Mouse (Mus musculus): Measurements from ENCODE around the gene Bnc2.

Bnc2 gene

GRCm38 (mm10) chr4:84632832-84633789, 42.0 kb downstream of the Bnc2 start:
- DNase-seq (ENCODE audit: low read depth, low spot score): no peak

- no peak for DNase-seq (ENCODE audit: low read depth, low spot score)
These were observed 47.5 kb downstream of the Bnc2 start for GRCm38 (mm10) chr4:84627616-84628015.

DNA sequence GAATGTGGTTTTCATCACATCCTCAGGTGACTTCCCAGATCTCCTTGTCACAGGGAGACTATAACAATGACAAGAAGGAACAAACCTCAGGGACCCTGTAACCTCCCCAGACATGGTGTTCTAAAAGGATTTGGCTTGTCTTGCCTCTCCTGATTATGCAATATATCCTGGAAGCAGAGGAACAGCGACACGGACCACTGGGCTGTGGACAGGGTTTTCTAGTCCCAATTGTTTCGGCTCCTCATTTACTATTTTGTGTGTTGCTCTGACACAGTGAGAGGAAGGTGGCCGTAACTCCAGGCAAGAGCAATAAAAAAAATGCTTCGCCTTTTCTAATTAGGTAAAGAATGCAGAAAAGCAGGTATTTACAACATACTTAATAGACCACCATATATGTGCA, 51.8 kb downstream of the Bnc2 start:
- no peak for DNase-seq (ENCODE audit: low read depth, low spot score)

DNA sequence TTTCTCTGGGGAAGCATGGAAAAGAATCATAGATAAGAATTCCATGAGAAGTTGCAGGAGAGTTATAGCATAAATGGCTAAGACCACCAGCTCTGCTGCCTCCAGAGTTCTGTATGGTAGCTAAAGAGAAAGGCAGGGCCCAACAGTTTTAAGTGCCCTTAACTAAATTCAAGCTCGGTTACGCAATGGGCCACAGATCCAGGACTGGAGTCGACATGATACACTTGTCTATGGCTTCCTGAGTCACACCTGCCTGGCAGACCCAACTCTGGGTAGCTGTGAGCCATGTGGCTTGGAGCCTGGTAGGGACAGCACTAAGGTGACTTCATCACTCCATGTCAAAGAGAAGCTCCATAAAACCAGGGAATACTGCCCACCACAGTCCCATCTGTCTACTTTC, 53.3 kb downstream of the Bnc2 start:
- no peak for DNase-seq (ENCODE audit: low read depth, low spot score)

DNA sequence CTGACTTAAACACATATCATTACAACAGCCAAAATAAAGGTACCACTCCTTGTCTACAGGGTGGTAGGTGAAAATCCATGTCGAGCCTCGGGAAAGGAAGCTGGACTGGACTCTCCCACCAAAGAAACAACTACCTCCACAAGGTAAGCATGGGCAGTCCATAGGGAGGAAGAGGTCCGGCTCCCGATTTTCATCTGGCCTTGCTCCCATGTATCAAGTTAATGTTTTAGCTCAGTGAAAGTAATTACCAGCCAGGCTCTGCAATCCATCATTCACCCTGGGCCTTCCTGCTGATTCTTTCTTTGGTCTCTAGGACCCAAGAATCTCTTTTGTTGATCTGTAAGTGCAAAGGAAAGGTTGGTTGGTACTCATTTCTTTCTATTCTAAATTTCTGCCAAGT, 65.2 kb downstream of the Bnc2 start:
- no peak for DNase-seq (ENCODE audit: low read depth, low spot score)

GRCm38 (mm10) chr4:84604461-84604860, 70.6 kb downstream of the Bnc2 start:
- no peak for DNase-seq (ENCODE audit: low read depth, low spot score)

DNA sequence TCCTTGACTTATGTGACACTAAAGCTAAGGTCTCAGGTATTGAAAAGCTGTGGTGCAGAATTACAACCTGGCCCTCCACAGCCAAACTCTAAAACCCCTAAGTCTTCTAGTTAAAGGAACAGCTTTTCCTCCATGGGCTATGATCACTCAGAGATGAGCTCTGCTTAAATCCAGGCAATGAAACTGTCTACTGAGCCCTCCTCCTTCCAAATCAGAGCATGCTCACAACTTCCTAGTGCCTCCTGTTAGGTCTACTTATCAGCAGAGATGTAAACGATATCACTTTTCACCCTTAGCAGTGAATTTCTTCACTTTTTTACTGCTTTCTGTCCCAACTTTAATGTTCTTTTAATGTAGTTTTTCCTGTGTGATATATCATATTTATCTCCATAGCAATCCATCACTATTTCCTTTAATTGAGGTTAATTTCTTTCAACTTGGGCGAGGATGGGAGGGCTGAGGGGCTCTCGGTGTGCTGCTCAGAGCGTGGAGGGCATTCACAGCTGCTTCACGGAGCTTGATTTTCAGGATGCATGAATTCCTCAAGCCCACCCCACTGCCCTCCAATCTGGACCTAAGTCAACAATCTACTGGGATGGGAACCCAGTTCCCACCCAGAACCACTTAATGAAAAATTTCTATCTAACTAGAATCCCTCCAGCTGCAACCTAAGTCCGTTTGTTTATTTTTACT, 94.7 kb downstream of the Bnc2 start:
- DNase-seq (ENCODE audit: low read depth, low spot score): no peak

DNA sequence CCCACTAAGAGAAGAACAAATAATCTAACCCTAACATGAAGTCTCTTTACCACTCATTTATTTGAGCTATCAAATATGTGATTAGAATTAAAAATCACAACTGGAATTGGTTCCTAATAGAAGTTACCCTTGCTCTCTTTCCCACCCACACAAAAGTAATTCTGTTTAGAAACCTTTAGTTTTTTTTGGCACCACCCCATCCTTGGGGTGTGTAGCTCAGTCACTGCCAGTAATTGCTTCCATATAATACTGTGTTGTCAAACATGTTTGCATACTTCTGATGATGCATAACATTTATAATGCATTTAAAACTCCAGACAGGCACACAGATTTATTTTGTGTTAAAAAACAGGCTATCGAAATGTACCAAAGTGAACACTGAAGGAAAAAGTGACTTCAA, 96.8 kb downstream of the Bnc2 start:
- no peak for DNase-seq (ENCODE audit: low read depth, low spot score)

GRCm38 (mm10) chr4:84566123-84566522, 109.0 kb downstream of the Bnc2 start:
- no peak for DNase-seq (ENCODE audit: low read depth, low spot score)

DNA sequence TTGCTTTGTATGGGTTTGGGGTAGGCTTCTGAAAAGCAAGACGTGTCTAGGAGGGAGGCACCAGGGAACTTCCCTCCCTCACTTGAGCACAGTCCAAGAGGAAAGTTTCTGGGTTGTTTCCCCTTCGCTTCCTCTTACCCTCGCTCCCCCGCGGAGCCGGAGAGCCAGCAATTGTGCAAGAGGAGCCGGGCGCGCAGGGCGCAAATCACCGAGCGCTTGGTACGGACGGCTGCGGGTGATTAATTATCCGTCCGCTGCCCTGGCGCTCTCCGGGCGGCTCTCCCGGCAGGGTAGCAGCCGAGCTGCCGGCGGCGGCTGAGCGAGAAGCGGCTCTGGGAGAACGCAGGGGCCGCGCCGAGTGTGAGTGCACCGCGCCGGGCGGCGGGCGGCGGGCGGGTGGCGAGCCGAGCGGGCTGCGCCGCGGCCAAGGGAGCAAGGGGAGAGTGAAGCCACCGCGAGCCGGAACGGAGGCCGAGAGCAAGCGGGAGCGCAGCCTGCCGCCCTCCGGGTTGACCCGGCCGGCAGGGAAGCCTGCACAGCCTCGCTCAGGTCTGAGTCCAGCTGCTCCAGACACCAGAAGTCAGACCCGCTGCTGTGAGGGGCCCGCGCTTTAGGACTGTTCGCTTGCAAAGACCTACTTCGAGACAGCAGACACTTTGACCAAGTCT, 129.7 kb downstream of the Bnc2 start:
- peak; percentile 86 for DNase-seq (ENCODE audit: low read depth, low spot score)

GRCm38 (mm10) chr4:84544646-84545045, 130.4 kb downstream of the Bnc2 start:
- DNase-seq (ENCODE audit: low read depth, low spot score): no peak

DNA sequence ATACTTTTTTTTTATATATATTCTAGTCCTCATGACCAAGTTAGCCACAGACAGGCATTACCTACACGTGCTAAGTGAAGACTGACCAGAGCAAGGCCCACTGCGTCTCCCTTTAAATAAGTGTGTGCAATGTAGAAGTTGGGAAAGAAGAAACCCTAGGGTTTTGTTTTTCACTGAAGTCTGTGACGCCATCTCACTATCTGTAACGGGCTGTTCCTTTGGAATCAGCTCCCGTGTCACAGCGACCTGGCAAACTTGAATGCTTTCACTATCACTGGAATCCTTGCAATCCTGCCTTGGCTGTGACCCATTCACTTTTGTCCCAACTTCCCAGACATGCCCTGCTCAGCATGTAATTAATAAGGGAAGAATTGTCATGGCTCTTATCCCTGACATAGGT, 134.5 kb downstream of the Bnc2 start:
- no peak for DNase-seq (ENCODE audit: low read depth, low spot score)

DNA sequence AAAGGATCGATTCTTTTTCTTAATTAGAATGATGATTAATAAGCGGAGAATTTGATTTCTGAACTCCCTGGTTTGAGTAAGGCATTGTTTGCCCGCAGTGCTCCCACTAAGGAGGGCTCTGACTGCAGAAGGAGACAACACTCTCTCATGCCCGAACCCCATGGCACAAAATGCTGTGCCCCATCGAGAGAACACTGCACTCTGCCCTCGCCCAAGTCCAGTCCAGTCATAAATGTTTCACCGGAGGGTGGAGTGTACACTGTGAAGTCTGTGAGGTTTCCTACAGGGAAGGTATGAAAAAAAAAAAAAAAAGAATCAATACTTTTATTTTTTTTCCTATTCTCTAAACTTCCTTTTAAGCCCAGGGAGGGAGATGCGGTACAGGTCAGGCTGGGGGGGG, 135.7 kb downstream of the Bnc2 start:
- no peak for DNase-seq (ENCODE audit: low read depth, low spot score)

- no peak for DNase-seq (ENCODE audit: low read depth, low spot score)
These were observed 145.9 kb downstream of the Bnc2 start for GRCm38 (mm10) chr4:84528886-84529789.

- peak; percentile 89 for DNase-seq (ENCODE audit: low read depth, low spot score)
These were observed 146.7 kb downstream of the Bnc2 start for GRCm38 (mm10) chr4:84528358-84528757.

DNA sequence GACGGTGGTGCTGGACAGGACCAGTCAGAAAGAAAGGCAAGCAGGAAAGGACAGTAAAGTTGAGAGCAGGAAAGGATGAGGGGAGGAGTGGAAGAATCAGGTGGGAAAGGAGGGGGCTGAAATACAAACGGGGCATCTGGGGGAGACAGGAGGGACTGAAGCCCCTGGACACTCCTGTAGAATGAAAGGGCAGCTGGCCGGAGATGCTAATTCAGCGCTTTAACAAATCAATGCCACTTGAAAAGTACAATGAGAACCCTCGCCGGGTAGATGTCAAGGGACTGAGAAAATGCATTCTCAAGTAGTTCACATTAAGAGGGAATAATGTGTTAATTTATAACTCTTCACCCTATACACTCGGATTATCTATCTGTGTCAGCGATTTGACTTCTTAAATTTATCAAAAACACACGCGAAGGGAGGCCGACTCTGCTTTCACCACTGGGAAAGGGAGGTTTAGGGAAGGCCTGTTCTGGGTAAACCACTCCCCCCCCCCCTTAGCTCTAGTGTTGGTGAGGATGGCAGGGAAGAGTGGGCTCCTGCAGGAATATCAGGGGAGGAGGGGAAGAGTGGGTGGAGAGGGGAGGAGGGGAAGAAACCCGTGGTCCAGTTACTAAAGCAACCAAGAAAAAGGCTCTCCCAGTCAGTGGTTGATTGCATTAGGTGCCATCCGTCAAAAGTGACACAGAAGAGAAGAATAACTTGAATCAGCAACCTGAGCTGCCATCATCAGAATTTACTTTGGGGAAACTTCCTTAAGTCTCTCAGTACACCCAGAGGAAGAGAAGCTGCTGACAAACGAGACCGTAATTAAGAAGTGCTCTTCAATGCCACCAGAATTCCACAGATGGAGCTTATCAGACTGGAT, 147.8 kb downstream of the Bnc2 start:
- DNase-seq (ENCODE audit: low read depth, low spot score): peak; percentile 19

DNA sequence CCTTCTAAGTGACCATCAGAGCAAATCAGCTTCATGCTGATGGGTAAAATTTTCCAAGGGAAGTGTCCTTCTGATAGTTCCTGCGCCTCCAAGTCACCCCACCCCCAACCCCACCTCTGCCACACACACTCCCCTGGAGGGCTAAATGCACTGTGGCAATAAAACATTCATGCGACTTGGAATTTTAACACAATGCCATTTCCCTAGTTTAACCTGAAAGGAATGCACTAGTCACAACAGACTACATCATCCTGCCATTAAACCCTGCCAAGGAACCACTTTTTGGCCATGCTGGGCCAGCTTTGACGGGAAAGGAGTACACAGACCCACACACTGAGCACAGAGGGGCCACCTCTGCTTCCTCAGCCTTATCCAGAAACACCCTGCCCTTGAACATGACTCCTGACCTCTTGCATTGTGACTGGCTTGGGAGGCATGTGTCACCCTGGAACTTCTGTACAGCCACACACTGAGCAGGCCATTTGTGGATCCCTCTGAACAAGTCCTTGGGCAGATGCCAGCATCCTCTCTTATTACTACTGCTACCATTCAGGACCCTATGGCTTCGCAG, 151.3 kb downstream of the Bnc2 start:
- DNase-seq (ENCODE audit: low read depth, low spot score): peak; percentile 54

DNA sequence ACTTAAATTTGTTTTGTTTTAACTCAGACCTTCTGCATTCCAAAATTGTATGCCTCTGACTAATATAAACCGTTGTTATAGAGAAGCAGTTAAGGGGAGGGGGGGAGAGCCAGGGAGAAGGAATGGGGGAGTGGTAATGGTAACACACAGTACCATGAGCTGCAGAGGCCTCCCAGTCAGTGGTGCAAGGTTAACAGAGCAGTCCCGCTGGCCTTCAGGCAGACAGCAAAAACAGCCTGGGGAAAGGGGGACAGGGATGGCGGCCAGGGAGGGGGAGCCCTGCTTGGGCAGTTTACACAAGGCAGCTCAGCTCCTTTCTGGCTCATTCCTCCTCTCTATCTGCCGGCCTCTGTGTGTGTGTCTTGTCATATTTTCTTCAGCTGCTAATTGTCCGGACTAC, 151.9 kb downstream of the Bnc2 start:
- DNase-seq (ENCODE audit: low read depth, low spot score): peak; percentile 33

- peak; percentile 51 for DNase-seq (ENCODE audit: low read depth, low spot score)
These were observed 153.5 kb downstream of the Bnc2 start for GRCm38 (mm10) chr4:84521562-84521961.

- DNase-seq (ENCODE audit: low read depth, low spot score): no peak
These were observed 164.6 kb downstream of the Bnc2 start for GRCm38 (mm10) chr4:84510466-84510865.

All from ZHBTc4 (cell line).